Mouse (Mus musculus) intestine, postnatal 0 days (tissue): ENCODE measurements at regions not wholly inside any gene's neighbourhood (a gene's known extent, or its start where the extent isn't known, plus 50 kb on each side); places are given as distances from the start of the nearest gene placed in this dataset.

Experiments used
- ATAC-seq: fragments of 200-750 bp; cut with Nextera tagmentation; 2 replicates; pipeline ENCODE4 v1.8.0; 2017; ENCODE audit warnings: mild to moderate bottlenecking, moderate TSS enrichment, moderate library complexity
- H3K27ac ChIP-seq: fragments of 300-500 bp; sonication (generic); 2 replicates; pipeline ENCODE4 v1.5.1; 2014; ENCODE audit warnings: mild to moderate bottlenecking, low read depth, low read length, moderate library complexity
- H3K27me3 ChIP-seq: fragments of 300-500 bp; sonication (generic); replicated peaks from 2 replicates; pipeline ENCODE4 v1.6.1; 2014; ENCODE audit warnings: low read length, mixed read lengths; ENCODE audit not compliant: control insufficient read depth, insufficient read depth
- H3K36me3 ChIP-seq: fragments of 300-500 bp; sonication (generic); 2 replicates; pipeline ENCODE4 v1.6.1; 2014; ENCODE audit warnings: mild to moderate bottlenecking, moderate library complexity; ENCODE audit not compliant: control insufficient read depth, insufficient read depth
- H3K4me1 ChIP-seq: fragments of 300-500 bp; sonication (generic); replicated peaks from 2 replicates; pipeline ENCODE4 v1.6.1; 2014; ENCODE audit warnings: antibody characterized with exemption, low read length, mixed read lengths; ENCODE audit not compliant: control insufficient read depth, insufficient read depth
- H3K4me2 ChIP-seq: fragments of 300-500 bp; sonication (generic); replicated peaks from 2 replicates; pipeline ENCODE4 v1.6.1; 2014; ENCODE audit warnings: low read depth, mild to moderate bottlenecking, moderate library complexity
- H3K4me3 ChIP-seq: fragments of 300-500 bp; sonication (generic); 2 replicates; pipeline ENCODE4 v1.5.1; 2014; ENCODE audit warnings: low read depth, low read length
- H3K9ac ChIP-seq: fragments of 300-500 bp; sonication (generic); 2 replicates; pipeline ENCODE4 v1.6.1; 2014; ENCODE audit warnings: mild to moderate bottlenecking, low read depth, low read length
- H3K9me3 ChIP-seq: fragments of 300-500 bp; sonication (generic); 2 replicates; pipeline ENCODE4 v1.6.1; 2016; ENCODE audit warnings: mixed run types; ENCODE audit not compliant: control insufficient read depth
- CTCF ChIP-seq: sonication (generic); IDR thresholded peaks from 2 replicates; pipeline ENCODE4 v1.5.1; 2016; ENCODE audit warnings: low read depth, mild to moderate bottlenecking, control low read depth, antibody characterized with exemption, moderate library complexity
- WGBS: fragments of 180-500 bp; shearing (Covaris S2); extraction: QIAGEN DNeasy Blood & Tissue Kit; methylation state at CpG from one replicate; pipeline ENCODE4 v1.1.7; 2014; 5-methylcytosine and 5-hydroxymethylcytosine counted together

DNA sequence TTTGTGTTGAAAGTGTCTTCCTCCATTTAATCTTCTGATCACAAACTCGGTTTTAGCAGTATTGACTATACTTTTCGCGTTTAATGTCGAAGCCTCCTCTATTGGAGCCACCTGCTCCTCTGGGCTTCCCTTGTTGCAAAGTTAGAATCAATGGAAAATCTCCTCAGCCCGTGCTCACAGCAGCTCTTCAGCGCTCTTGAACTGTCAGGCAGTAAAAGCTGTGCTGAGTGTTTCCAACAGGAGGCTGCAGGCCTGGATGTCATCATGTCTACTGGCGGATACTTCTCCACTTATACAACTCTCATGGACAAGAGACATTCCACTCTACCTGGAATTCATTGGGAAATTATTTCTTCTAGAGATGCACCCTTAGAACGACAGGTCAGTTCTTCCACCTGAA lies 380.4 kb upstream of the Crim1 start:
- H3K9me3 ChIP-seq = no peaks in the 10 kb centered on the region
- no peaks in the 10 kb centered on the region for H3K27me3 ChIP-seq
- no peaks in the 10 kb centered on the region for H3K4me1 ChIP-seq
- no peak for ATAC-seq
- H3K36me3 ChIP-seq = no peaks in the 10 kb centered on the region
- H3K4me2 ChIP-seq = no peak overlapping the region
- no peak for TF ChIP-seq CTCF
- no peak overlapping the region for H3K4me3 ChIP-seq
- H3K27ac ChIP-seq = no peak overlapping the region
- no peak overlapping the region for H3K9ac ChIP-seq
- 79% methylated on average over 8 of the region's 8 CpGs for WGBS

DNA sequence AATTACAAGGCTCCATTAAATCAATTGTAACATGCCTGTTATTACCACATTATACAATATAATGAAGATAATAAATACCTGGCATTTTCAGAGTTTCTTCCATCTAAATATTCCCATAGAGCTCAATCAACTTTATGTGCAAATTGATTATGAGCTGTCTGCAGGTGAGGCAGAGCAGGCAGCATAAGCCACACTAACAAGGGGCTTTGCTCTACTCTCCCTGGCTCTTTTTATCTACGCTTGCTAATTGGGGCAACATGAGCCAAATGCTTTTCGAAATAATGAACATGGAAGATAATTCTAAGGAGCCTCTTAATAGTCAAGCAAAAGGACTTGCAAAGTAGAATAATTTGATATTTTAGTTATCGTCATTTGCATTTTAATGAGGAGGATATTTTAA lies 356.1 kb upstream of the Crim1 start:
- H3K4me1 ChIP-seq = no peaks in the 10 kb centered on the region
- no peak overlapping the region for H3K9ac ChIP-seq
- no peak for ATAC-seq
- no peak overlapping the region for H3K4me3 ChIP-seq
- no peak for TF ChIP-seq CTCF
- no peaks in the 10 kb centered on the region for H3K9me3 ChIP-seq
- no peaks in the 10 kb centered on the region for H3K36me3 ChIP-seq
- H3K27me3 ChIP-seq = no peaks in the 10 kb centered on the region
- H3K27ac ChIP-seq = no peak overlapping the region
- WGBS = 85% methylated on average over 3 of the region's 3 CpGs
- no peak overlapping the region for H3K4me2 ChIP-seq

DNA sequence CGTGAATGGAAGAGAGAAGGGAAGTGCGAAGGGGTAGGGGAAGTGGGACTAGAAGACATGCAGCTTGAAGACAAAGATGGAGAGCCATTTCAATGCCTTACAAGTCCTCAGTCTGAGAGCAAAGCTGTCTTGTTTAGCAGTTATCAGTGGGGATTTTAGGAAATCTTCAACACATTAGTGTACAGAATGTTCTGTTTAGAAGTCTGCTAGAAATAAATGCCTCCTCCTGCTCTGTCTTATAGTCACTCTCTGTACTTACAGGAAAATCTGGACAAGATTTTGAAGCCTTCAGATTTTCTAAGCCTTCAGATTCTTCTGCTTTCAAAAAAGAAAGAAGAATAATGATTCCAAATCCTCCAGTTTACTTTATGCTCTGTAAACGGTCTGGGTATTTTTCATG lies 325.6 kb upstream of the Crim1 start:
- no peaks in the 10 kb centered on the region for H3K36me3 ChIP-seq
- no peak overlapping the region for H3K9ac ChIP-seq
- H3K4me1 ChIP-seq = no peaks in the 10 kb centered on the region
- TF ChIP-seq CTCF = no peak
- no peak overlapping the region for H3K4me3 ChIP-seq
- H3K27ac ChIP-seq = no peak overlapping the region
- H3K4me2 ChIP-seq = no peak overlapping the region
- 81% methylated on average over 3 of the region's 3 CpGs for WGBS
- no peak for ATAC-seq
- no peaks in the 10 kb centered on the region for H3K9me3 ChIP-seq
- no peaks in the 10 kb centered on the region for H3K27me3 ChIP-seq

DNA sequence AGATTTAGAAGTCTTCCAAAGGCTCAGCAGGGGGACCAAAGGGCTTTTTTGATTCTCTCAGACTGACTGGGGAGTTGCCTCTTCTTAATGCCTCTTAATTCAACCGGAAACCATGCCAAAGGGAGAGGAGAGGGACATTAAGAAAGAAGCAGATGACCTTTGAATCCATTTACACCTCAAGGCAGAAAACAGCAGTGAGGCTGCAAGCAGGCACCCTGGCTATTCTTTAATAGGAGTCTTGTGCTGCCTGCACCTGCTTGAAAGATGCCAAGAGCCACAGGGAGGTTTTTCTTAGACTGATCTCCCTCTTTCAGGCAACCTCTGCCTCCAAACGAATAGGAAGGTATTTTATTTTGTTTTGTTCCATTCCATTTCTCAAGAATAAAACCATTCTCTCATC lies 323.0 kb upstream of the Crim1 start:
- no peak for ATAC-seq
- Histone ChIP-seq H3K4me2 (no peak overlapping the region), H3K4me3 (no peak overlapping the region), H3K9ac (no peak overlapping the region), H3K4me1 (no peaks in the 10 kb centered on the region), H3K36me3 (no peaks in the 10 kb centered on the region), H3K9me3 (no peaks in the 10 kb centered on the region), H3K27me3 (no peaks in the 10 kb centered on the region), H3K27ac (no peak overlapping the region)
- TF ChIP-seq CTCF = no peak
- WGBS = 18% methylated on average over 2 of the region's 2 CpGs

DNA sequence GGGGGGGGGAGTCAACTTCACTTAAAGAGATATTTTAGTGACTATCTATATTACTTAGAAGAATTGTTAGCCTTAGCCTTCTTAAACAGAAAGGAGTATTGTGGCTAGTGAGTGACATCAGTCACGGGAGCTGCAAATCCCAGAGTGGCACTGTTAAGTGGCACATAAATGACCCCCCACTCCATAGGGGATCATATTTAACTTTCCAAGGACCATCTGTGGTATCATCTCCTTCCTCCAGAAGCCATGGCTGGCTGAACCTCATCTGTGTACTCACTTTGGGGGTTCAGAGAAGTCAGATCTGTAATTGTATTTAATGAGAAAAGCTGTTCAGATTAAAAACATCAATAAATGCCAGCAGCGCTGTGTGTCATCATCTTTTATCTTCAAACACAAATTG lies 314.9 kb upstream of the Crim1 start:
- no peak overlapping the region for H3K27ac ChIP-seq
- H3K27me3 ChIP-seq = no peaks in the 10 kb centered on the region
- no peak overlapping the region for H3K9ac ChIP-seq
- no peak for TF ChIP-seq CTCF
- H3K4me2 ChIP-seq = no peak overlapping the region
- no peak overlapping the region for H3K4me3 ChIP-seq
- no peaks in the 10 kb centered on the region for H3K9me3 ChIP-seq
- ATAC-seq = no peak
- no peaks in the 10 kb centered on the region for H3K4me1 ChIP-seq
- WGBS = 82% methylated on average over 2 of the region's 2 CpGs
- H3K36me3 ChIP-seq = no peaks in the 10 kb centered on the region

DNA sequence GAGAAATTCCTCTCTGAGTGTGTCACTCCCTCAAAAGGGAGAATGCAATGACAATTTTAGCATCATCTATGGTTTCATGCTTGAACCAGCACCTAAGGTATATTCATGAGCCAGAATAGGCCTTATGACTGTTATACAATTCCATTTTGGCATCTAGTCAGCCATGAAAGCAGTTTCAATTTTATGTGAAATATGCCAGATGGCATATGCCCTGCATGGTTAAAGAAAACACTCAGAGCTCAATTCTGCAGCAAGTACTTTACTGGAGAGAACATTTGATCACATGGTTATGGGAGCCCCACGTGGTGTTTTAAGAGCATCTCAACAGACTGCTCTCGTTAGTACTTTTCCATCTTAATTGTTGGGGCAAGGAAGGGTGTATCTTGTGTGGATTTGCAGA lies 310.9 kb upstream of the Crim1 start:
- ATAC-seq = no peak
- Histone ChIP-seq H3K27ac (no peak overlapping the region), H3K36me3 (no peaks in the 10 kb centered on the region), H3K4me3 (no peak overlapping the region), H3K27me3 (no peaks in the 10 kb centered on the region), H3K9ac (no peak overlapping the region), H3K4me2 (no peak overlapping the region), H3K9me3 (no peaks in the 10 kb centered on the region), H3K4me1 (no peaks in the 10 kb centered on the region)
- 71% methylated on average over 2 of the region's 2 CpGs for WGBS
- TF ChIP-seq CTCF = no peak

DNA sequence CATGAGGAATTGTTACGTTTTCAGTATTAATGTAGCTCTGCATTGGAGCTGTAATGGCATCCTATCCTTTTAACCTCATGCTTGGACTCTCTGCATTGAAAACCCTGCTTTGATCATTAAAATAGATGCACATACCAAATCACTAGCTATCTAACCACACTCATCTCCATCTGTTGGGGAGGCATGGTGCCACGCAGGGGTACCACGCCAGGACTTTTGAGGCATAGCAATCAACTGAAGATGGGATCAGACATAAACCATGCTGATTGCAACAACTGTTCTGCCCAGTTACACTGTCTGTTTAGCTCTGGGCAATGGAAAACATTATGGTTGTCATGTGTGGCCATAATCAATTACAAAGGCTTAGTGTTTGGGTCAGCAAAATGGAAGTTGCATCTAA lies 295.6 kb upstream of the Crim1 start:
- no peak for TF ChIP-seq CTCF
- H3K9me3 ChIP-seq = no peaks in the 10 kb centered on the region
- no peaks in the 10 kb centered on the region for H3K4me1 ChIP-seq
- H3K27ac ChIP-seq = no peak overlapping the region
- H3K27me3 ChIP-seq = no peaks in the 10 kb centered on the region
- no peak overlapping the region for H3K9ac ChIP-seq
- WGBS = 86% methylated on average over 3 of the region's 3 CpGs
- no peak for ATAC-seq
- H3K4me2 ChIP-seq = no peak overlapping the region
- H3K4me3 ChIP-seq = no peak overlapping the region
- H3K36me3 ChIP-seq = no peaks in the 10 kb centered on the region
